Mouse (Mus musculus) kidney, postnatal 36 days (tissue): ENCODE data around the gene Apol7e.
"Not testable (repeated sequence)": the region's sequence is repeated elsewhere in the genome, so short reads cannot be mapped to it uniquely, and the experiment has no call there.

Experiments used
- DNase-seq, 2 experiments: peaks; one replicate each; pipeline ENCODE4 v3.0.0; 2021 to 2022; ENCODE audit warnings: mixed read lengths in 2 of 2

Apol7e gene

GRCm38 (mm10) chr15:77741556-77741955 lies 42.9 kb downstream of the Apol7e start:
- DNase-seq: not testable (repeated sequence)

DNA sequence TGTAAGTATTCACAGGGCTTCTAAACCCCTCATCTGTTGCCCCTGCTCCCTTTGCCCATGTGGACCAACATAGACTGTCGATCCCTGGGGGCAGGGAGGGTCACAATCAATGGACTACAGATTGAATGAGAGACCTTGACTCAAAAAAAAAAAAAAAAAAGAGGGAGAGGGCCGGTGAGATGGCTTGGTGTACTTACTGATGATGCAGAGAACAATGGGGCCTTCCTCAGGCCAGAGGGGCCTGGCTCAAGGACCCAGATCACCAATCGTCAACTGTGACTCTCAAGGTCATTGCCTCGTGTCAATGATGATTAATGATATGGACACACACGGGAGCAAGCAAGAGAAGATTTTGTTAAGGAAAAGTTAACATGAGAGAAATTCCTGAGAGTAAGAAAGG lies 46.0 kb downstream of the Apol7e start:
- DNase-seq: no peak

DNA sequence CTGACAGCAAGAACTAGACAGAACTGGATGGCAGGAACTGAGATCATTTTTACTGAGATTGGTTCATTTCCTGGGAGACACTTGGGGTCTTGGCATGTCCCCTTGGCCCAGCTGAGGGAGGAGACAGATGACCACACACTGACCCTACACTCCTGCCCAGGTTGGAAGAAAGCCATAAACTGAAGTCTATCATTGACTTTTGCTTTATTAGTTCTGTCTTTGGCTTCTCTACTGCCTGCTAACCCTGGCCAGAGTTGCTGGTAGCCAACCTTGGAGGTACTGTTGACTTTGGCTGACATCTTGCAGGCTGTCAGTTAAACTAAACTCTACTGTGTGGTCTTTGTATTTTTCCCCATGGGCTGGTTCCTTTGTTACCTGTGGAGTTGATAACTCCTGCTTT lies 46.4 kb downstream of the Apol7e start:
- DNase-seq: no peak

- DNase-seq: no peak
These were observed 47.7 kb downstream of the Apol7e start for GRCm38 (mm10) chr15:77746326-77746725.

- DNase-seq: no peak
These were observed 49.8 kb downstream of the Apol7e start for GRCm38 (mm10) chr15:77748414-77748813.

DNA sequence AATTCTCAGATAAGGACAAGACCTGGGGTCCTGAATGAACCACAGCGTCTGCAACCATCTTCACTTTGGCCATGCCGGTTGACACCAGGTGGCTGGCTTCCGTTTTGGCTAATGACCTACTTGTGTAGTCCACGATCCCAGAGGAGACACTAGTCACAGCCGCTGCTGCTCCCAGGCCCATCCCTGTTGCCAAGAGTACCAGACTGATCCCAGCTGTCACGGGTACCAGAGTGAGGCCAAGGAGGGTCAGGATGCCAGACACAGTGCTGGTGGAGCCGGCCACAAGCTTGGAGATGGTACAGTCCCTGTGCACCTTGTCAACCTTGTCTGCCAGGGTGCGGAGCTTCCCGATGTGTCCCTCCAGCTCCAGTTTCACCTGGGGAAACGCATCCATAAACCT lies 51.1 kb downstream of the Apol7e start:
- no peak for DNase-seq

- DNase-seq: peak; percentile 43 to 73
These were observed 51.8 kb downstream of the Apol7e start for GRCm38 (mm10) chr15:77750461-77750860.

GRCm38 (mm10) chr15:77752443-77752842 lies 53.8 kb downstream of the Apol7e start:
- no peak for DNase-seq

GRCm38 (mm10) chr15:77755132-77755531 lies 56.5 kb downstream of the Apol7e start:
- DNase-seq: no peak

GRCm38 (mm10) chr15:77756081-77756480 lies 57.4 kb downstream of the Apol7e start:
- DNase-seq: no peak

DNA sequence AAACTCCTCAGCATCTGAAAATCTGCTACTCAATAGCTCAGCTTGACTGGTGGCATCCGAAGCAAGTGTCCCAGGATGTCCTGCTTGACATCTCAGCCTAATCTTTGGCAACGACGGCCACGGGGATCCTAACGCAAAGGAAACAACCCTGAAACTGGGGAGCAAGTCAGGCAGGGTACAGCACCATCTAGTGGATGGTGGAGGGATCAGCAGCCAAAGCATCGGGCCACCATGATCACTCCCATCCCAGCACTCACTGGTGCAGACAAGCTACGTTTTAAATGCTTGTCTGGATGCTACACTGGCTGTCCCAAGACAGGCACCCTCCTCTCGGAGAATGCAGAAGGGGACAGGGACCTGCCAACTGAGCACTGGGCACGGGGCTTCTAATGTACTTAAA lies 58.2 kb downstream of the Apol7e start, which contains the start of gene Apol8:
Gene Apol8, minus strand, starts transcription at position 156 of the 400 bp plus-strand sequence.
- DNase-seq: peak; percentile 35 to 67

DNA sequence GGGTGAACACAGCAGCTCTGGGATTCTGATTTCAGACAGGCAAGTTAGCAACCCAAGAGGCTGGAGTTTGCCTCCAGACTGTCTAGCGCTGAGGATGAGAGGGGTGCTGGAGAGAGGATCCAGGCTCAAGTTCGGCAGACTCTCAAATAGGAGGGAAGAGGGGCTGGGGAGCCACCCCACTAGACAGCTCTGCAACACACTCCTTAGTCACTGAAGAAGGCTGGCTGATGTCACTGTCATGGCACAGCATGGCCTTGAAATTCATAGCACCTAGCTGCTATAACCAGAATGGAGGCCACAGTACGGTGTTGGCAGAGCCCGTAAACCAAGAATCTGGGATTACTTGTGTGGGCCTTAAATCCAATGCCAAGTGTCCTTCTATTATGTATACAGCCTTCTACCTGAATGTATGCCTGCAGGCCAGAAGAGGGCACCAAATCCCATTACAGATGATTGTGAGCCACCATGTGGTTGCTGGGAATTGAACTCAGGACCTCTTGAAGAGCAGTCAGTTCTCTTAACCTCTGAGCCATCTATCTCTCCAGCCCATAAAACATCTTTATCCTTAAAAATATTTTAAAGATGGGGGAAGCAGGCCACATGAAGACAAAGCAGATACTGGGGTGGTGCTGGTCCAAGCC lies 59.0 kb downstream of the Apol7e start:
- no peak for DNase-seq

DNA sequence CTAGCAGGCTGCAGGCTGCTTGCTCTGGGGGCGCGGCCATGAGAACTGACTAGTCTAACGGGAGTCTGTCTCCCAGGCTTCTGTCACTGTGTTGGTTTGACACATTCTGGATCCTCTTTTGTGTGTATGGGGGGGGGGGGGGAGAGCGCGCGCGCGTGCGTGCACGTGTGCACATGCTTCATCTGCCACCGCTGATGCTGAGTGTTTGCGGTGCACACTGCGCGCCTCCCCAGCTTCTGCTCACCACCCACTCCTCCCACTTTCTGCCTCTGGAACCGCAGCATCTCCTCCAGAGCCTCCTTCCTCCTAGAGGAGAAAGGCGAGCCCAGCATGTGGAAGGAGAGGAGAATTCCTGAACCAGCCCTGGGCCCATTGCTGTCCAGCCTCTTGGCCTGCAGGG lies 61.4 kb downstream of the Apol7e start:
- DNase-seq: no peak

DNA sequence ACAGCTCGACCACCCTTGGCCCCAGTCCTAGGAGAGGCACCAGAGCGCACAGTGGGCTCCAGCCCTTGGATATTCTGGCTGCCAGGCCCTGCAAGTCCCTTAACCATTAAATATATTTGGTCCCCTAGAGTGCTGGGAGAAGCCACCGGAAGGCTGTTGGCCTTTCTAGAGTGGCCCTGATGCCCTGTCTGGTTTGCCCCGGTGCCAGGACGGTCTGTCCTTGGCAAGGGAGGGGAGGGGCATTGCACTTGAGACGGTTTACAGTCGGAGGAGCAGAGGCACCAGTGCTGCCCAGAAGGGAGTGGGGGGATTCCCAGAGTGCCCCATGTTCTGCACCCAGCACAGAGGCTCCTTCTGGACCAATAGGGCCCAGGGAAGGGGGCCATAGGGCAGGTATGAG lies 62.4 kb downstream of the Apol7e start:
- no peak for DNase-seq

DNA sequence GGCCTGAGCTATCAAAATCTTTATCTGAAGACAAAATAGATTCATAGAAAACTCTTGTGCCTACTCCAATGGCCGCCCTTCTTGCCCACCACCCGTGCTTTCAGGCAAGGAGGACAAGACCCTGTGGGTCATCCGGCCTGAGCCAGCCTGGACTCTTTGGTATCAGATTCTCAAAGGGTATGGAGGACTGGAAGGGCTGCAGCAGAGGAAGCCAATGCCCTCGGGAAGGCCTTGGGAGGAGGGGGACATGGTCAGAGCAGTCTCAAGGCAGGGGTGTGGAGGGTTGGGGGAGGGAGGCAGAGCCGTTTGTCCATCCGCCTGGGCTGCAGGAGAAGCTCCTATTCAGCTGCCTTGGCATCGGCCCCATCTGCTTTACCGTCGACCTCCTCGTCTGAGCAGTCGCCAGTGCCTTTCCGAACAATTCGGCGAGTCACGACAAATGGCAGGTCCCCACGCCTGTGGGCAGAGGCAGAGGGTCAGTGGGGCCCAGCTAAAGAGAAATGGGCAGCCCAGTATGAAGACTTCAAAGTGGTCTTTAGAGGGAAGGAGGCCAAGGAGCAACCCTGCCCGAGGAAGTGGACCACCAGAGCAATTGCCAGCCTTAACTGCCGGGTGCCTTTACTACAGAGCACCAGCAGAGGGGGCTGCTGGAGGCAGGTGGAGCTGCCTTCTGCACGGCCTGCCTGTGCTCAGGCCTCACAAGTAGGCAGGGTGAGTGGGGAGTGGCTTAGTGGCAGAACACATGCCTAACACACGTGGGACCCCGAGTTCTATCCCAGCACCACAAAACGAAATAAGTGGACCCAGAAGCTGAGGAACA lies 63.1 kb downstream of the Apol7e start:
- DNase-seq: peak; percentile 39 to 66

GRCm38 (mm10) chr15:77763050-77763449 lies 64.4 kb downstream of the Apol7e start:
- no peak for DNase-seq

- DNase-seq: no peak
These were observed 65.0 kb downstream of the Apol7e start for GRCm38 (mm10) chr15:77763702-77764101.

- peak; percentile 63 to 74 for DNase-seq
These were observed 65.8 kb downstream of the Apol7e start for GRCm38 (mm10) chr15:77764391-77765006.

- no peak for DNase-seq
These were observed 66.9 kb downstream of the Apol7e start for GRCm38 (mm10) chr15:77765484-77766093.

DNA sequence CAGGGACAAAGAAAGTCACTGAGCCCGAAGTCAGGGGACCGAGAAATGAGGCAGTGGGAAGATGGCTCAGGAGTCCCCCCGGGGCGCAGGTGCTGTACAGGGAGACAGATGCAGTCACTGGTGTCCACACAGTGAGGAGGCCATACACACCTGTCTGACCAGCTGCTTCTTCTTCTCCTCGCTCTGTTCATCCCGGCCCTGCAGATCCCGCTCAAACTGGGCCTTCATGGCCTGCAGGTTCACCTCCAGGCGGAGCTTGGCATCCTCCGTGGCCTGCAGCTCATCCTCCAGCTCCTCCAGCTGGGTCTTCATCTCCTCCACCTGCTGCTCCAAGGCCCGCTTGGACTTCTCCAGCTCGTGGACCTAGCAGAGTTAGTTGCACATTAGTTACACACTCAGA lies 68.3 kb downstream of the Apol7e start:
- DNase-seq: no peak
